Mouse (Mus musculus): ENCODE data around the gene Erbb4. TPM values are rescaled to one million over a fixed set of nuclear protein-coding genes. Genes with fewer than 3 reads are reported as not detected.

The Erbb4 gene
- polyA plus RNA-seq, 1 experiment from 2014 or later: 5.5 TPM

DNA sequence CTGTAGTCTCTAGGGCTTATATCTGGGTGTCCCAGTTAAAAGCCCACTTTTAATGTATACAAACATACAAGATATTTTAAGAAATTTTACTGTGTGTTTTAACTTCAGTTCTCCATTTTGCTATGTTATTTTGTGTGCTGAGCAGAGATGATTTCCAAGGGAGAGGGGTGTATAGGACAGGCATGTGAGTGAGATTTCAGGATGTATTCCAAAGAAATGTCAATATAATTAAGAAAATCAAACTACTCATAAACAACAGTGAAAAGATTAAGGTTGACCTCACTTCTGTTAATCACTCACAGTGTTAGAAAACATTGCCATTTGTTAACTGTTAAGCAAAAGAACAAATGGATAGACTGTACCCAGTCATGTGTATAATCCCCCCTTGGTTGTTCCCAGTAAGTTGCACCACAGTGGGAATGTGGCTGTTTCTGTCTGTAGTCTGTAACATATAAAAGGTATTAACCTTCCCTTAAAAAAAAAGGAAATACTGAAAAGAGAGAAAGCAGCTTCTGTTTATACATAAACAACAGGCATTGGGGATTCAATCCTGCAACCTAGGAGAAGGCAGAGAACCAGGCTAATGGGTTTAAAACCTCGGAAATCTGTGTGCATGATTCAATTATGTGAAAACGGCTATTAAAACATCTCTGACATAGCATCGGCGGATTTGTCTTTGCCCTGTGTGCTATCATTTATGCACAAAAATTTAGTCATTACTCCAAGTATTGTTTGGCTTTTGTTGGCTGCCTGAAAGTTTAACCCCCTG, 84.5 kb downstream of the Erbb4 start:
- 55% methylated on average over 4 of the region's 4 CpGs for WGBS
- Histone ChIP-seq H3K4me1 (0 out of 2 replicates have a peak, but pooled peaks cover 3% of the 10 kb centered on the region), H3K4me2 (no peak overlapping the region), H3K9me3 (replicated peaks) (no peaks in the 10 kb centered on the region), H3K9ac (no peak overlapping the region), H3K4me3 (replicated peaks) (no peak overlapping the region), H3K27me3 (no peaks in the 10 kb centered on the region), H3K27ac (peak overlapping the region; percentile 7), H3K36me3 (no peaks in the 10 kb centered on the region)
- peak; percentile 72 for ATAC-seq (replicated peaks; ENCODE audit: low FRiP score)

DNA sequence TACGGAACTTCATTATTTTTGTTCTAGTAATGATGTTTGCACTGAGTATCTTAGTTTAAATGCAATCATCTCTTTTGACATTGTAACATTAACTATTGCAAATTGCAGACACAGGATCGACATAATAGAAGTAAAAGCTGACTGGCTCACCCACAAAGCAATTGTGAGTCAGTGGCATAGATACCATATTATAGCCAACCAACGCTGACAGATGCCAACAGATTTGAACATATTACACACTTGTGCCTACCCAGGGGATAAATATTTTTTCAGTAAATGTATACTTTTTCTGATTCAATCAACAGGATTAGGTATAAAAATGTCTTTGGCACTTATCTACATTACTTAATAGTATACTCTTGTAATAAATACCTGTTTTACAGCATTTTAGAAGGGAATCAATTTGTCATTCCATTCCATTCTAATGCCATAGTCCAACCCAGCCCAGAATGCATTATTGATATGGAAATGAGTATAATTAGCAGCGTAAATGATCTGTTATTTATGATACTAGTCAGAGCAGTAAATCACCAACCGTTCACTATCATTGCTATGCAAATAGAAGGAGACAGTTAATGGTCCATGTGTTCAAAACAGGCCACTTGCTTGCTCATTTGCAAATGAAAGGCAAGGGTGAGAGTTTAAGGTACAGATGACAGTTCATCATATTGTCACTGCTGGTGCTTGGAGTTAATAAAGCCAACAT, 97.9 kb downstream of the Erbb4 start:
- Histone ChIP-seq H3K9ac (no peak overlapping the region), H3K4me2 (no peak overlapping the region), H3K9me3 (replicated peaks) (no peaks in the 10 kb centered on the region), H3K4me3 (replicated peaks) (no peak overlapping the region), H3K27me3 (no peaks in the 10 kb centered on the region), H3K27ac (no peak overlapping the region), H3K36me3 (no peaks in the 10 kb centered on the region), H3K4me1 (no peaks in the 10 kb centered on the region)
- 65% methylated on average over 5 of the region's 5 CpGs for WGBS
- no peak for ATAC-seq (replicated peaks; ENCODE audit: low FRiP score)

DNA sequence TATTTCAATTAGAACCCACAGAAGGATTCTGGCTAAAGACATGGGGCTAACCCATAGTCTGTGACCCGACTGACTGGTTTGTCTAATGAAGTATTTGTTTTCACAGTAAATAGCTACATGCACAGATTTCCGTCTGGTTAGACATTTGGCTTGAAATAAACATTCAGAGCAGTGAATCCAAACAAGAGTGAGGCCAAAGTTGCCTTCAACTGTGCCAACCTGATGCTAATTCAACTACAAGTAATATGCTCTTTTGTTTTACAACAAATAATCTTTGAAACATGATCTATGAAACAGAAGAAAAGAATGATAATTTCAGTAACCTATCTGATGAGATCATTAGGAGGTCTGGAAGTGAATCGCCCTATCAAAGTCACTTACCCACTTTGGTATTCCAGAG, 106.5 kb downstream of the Erbb4 start:
- no peak overlapping the region for H3K27ac ChIP-seq
- H3K9me3 ChIP-seq (replicated peaks): no peaks in the 10 kb centered on the region
- no peaks in the 10 kb centered on the region for H3K4me1 ChIP-seq
- WGBS: 69% methylated on average over 3 of the region's 3 CpGs
- H3K4me3 ChIP-seq (replicated peaks): no peak overlapping the region
- no peaks in the 10 kb centered on the region for H3K27me3 ChIP-seq
- no peak overlapping the region for H3K9ac ChIP-seq
- ATAC-seq (replicated peaks; ENCODE audit: low FRiP score): no peak
- no peak overlapping the region for H3K4me2 ChIP-seq
- no peaks in the 10 kb centered on the region for H3K36me3 ChIP-seq

DNA sequence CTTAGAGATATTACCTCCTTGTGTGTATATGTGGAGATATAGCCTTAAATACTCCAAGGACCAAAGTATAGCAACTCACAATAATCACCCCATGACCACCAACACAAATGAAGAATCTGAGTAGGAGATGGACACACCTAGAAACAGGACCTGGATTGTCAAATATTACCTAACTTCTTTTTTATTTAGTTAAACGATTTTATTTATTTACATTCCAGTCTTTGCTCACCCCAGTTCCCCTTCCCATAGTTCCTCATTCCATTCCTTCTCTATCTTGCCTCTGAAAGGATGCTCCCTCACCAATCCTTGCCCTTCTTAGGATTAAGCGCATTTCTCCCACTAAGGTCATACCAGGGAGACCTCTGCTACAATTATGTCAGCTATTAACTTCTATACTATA, 128.6 kb downstream of the Erbb4 start:
- WGBS: 82% methylated on average over 2 of the region's 2 CpGs
- Histone ChIP-seq H3K27me3 (no peaks in the 10 kb centered on the region), H3K9ac (no peak overlapping the region), H3K4me2 (no peak overlapping the region), H3K36me3 (no peaks in the 10 kb centered on the region), H3K4me3 (replicated peaks) (no peak overlapping the region), H3K4me1 (no peaks in the 10 kb centered on the region), H3K9me3 (replicated peaks) (no peaks in the 10 kb centered on the region), H3K27ac (no peak overlapping the region)
- ATAC-seq (replicated peaks; ENCODE audit: low FRiP score): no peak

DNA sequence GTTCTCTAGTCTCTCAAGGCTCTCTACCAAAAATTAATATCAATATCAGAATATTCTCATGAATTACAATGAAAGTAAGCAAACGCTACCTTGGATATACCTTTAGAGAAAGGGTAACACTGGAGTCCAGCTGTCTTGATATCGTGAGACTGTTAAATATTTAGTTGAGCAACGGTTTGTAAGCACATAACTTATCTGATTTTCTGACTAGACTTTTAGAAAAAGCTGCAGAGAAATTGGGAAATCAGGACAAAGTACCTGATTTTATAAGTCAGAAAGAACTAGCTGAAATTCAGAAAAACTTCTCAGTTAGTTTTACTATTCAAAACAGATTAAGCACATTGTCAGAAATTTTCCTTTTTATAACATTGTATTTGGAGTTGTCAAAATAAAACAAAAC, 129.3 kb downstream of the Erbb4 start:
- H3K9me3 ChIP-seq (replicated peaks): no peaks in the 10 kb centered on the region
- no peaks in the 10 kb centered on the region for H3K36me3 ChIP-seq
- H3K4me1 ChIP-seq: no peaks in the 10 kb centered on the region
- no peaks in the 10 kb centered on the region for H3K27me3 ChIP-seq
- no peak for ATAC-seq (replicated peaks; ENCODE audit: low FRiP score)
- WGBS: 77% methylated on average over 3 of the region's 3 CpGs
- no peak overlapping the region for H3K9ac ChIP-seq
- no peak overlapping the region for H3K4me3 ChIP-seq (replicated peaks)
- H3K27ac ChIP-seq: no peak overlapping the region
- H3K4me2 ChIP-seq: no peak overlapping the region

DNA sequence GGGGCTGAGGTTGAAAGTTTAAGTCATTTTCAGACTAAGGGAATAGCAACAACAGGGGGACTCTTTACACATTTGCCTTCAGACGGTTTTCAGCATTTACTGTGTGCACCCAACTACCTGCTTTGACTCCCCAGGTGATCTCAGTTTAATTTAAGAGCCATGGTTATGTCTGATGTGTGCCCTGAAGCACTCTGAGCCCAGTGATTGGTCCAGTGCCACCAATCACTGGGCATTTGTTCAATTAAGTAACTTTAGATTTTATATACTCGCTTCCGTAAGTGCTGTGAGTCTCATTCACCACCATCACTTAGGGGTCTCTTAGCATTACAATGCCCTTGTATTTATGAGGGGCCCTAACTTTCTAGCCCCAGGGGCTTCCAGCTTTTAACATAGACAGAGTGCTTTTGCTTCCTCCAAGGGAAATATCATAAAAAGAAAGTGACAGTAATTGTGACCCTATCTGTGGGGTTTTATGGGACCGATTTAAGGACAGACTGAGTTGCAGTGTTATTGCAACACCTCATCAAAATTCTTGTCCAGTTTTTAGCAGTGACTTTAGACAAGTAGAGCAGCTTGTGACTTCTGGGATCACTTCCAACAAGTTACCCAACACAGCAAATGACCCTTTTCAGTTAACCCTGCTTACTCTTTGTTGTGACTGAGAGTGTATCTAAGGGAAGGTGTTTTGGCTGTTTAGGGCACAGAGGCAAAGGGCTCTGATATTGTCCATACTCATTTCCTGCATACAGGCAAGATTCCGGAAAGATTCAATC, 134.3 kb downstream of the Erbb4 start:
- 53% methylated on average over 5 of the region's 5 CpGs for WGBS
- Histone ChIP-seq H3K4me2 (no peak overlapping the region), H3K9ac (no peak overlapping the region), H3K9me3 (replicated peaks) (no peaks in the 10 kb centered on the region), H3K27ac (no peak overlapping the region), H3K36me3 (no peaks in the 10 kb centered on the region), H3K4me1 (no peaks in the 10 kb centered on the region), H3K4me3 (replicated peaks) (no peak overlapping the region), H3K27me3 (no peaks in the 10 kb centered on the region)
- ATAC-seq (replicated peaks; ENCODE audit: low FRiP score): no peak

DNA sequence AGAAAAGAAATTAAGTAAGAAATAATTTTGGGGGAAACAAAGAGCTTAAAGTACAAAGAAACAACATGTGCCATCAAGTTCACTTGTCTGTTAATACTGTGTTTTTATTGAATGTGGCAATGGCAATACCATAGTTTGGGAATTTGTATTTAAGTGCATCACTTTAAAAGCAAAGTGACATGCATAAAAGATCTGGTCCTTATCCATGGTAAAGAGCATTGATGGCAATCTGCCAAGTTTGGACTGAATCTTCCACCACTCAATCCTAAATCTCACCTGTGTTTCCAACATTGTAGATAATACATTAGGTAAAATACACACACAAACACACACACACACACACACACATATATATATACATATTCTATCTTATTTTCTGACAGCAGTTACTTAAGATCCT, 143.7 kb downstream of the Erbb4 start:
- Histone ChIP-seq H3K9ac (no peak overlapping the region), H3K4me1 (no peaks in the 10 kb centered on the region), H3K36me3 (no peaks in the 10 kb centered on the region), H3K4me3 (replicated peaks) (no peak overlapping the region), H3K4me2 (no peak overlapping the region), H3K27ac (no peak overlapping the region), H3K27me3 (no peaks in the 10 kb centered on the region), H3K9me3 (replicated peaks) (no peaks in the 10 kb centered on the region)
- no peak for ATAC-seq (replicated peaks; ENCODE audit: low FRiP score)

DNA sequence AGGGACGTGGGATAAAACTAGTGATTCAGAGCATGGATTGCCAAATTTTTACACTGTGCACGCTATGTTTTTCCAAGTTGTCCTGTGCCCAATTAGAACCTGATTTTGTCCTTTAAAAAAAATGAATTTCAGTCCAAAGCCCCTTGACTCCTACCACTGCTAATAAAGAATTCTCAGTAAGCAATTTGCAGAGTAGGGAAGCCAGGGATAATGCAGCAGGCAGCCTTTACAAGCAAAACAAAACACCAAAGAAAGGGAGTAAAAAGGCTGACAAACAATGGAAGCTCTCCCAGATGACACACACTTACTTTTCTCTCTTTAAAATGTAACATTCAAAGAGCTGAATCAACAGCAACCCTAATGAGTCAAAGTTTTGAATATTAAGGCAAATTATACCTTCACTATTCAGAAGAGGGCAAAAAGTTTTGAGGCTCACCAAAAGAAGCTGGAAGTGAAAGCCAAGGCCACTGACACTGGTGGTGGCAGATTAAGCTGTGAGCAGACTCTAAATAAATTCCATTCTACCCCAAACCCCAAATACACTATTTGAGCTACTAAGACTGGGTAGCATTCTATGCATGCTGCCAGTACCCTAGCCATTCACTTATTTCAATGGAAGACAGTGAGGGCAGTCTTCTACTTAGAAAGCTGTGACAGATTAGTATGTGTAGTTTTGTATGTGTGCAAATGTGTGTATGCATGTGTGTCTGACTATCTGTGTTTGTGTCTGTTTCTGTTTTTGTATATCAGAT, 146.3 kb downstream of the Erbb4 start:
- Histone ChIP-seq H3K9ac (no peak overlapping the region), H3K9me3 (replicated peaks) (no peaks in the 10 kb centered on the region), H3K4me1 (no peaks in the 10 kb centered on the region), H3K4me3 (replicated peaks) (no peak overlapping the region), H3K27ac (no peak overlapping the region), H3K4me2 (no peak overlapping the region), H3K27me3 (no peaks in the 10 kb centered on the region), H3K36me3 (no peaks in the 10 kb centered on the region)
- no peak for ATAC-seq (replicated peaks; ENCODE audit: low FRiP score)
- WGBS: 73% methylated on average over 2 of the region's 2 CpGs

DNA sequence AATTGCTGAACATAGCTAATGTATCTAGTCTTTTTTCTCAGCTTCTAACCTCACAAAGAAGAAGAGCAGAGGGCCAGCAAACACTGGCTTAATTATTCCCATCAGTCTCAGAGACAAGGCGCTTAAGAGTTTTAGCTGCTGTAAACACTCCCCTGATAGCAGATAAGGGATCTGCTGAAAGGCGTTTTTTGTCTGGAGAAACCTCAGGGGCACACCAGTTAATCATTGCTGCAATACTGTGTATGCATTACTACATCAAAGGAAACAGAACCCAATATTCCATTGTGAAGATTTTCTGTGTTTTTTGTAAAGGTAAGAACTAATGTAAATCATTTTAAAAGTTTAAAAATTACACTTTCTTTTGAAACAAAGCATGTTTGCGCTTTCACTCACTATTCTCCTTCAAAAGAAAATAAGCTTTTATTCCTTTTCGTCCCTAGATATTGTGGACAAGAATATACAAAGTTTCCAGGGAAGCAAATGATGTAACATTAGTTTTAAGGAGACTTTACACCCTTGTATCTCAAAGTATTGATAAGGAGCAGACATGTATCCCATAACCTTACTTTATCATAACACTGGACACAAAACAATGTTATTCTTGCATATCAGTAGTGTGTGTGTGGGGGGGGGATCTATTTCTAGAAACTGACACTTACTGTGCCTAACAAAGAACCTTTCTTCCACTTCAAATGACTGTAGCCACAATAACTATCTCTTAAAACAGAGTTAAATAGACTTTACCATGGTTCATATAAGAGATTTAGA, 150.9 kb downstream of the Erbb4 start:
- Histone ChIP-seq H3K4me1 (no peaks in the 10 kb centered on the region), H3K9me3 (replicated peaks) (no peaks in the 10 kb centered on the region), H3K4me2 (no peak overlapping the region), H3K27me3 (no peaks in the 10 kb centered on the region), H3K36me3 (no peaks in the 10 kb centered on the region), H3K27ac (no peak overlapping the region), H3K9ac (no peak overlapping the region), H3K4me3 (replicated peaks) (no peak overlapping the region)
- 48% methylated on average over 4 of the region's 4 CpGs for WGBS
- ATAC-seq (replicated peaks; ENCODE audit: low FRiP score): no peak

DNA sequence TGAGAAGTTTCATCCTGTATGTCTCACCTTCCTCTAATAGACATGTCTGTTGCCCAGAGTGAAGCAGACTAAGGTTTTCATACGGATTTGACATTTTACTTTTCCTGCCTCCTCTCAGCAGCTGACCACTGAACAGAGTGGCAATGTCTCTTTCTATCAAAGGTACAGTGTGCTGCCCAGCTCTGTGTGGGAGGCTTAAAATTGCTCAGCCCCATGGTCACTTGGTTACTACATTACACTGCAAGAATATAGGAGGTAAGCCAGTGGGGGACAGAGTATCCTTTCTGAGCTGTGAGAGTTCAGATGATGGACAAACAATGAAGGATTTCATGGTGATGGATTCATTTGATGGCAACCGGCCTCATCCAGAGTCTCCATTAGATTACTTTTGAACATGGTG, 152.4 kb downstream of the Erbb4 start:
- Histone ChIP-seq H3K9me3 (replicated peaks) (no peaks in the 10 kb centered on the region), H3K27me3 (no peaks in the 10 kb centered on the region), H3K4me3 (replicated peaks) (no peak overlapping the region), H3K9ac (no peak overlapping the region), H3K4me1 (no peaks in the 10 kb centered on the region), H3K4me2 (no peak overlapping the region), H3K27ac (no peak overlapping the region), H3K36me3 (no peaks in the 10 kb centered on the region)
- 77% methylated on average over 2 of the region's 2 CpGs for WGBS
- ATAC-seq (replicated peaks; ENCODE audit: low FRiP score): no peak

DNA sequence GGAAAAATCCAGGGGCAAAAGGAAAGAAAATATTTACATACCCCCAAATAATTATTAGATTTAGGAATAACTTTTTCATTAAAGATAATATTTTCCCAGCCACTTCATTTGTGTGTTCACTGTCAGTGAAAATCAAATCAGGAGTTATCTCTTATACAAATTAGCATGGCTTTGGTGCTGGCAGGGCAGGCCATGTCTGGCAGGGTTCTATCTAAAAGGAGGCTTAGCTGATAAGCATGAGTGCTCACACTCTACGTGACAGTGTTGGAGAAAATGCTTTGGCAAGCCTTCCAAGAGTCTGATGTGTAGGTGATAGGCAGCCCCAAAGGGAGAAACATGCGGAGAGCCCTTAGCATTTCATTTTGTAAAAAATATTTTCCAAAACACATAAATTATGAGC, 164.7 kb downstream of the Erbb4 start:
- no peak overlapping the region for H3K27ac ChIP-seq
- H3K27me3 ChIP-seq: no peaks in the 10 kb centered on the region
- no peaks in the 10 kb centered on the region for H3K4me1 ChIP-seq
- H3K4me3 ChIP-seq (replicated peaks): no peak overlapping the region
- no peak for ATAC-seq (replicated peaks; ENCODE audit: low FRiP score)
- no peak overlapping the region for H3K9ac ChIP-seq
- H3K36me3 ChIP-seq: no peaks in the 10 kb centered on the region
- 60% methylated on average over 2 of the region's 2 CpGs for WGBS
- H3K4me2 ChIP-seq: no peak overlapping the region
- no peaks in the 10 kb centered on the region for H3K9me3 ChIP-seq (replicated peaks)
